Mouse (Mus musculus) activated CD4-positive, CD25-positive, alpha-beta regulatory T cell, adult 4 months (primary cell): ENCODE results near the gene Eid3. TPM values are rescaled to one million over a fixed set of nuclear protein-coding genes. Genes with fewer than 3 reads are reported as not detected.

Source experiments
- ATAC-seq: one replicate; pipeline ENCODE4 v1.8.0; 2017
- polyA plus RNA-seq, 2 experiments: library from polyadenylated mRNA; unstranded; fragments of 100-300 nt; shearing (Covaris generic); gene quantifications; one replicate each; pipeline ENCODE4 v1.2.1; 2017

Eid3 gene
- polyA plus RNA-seq, 2 experiments from 2014 or later = 0.76 to 1.2 TPM

DNA sequence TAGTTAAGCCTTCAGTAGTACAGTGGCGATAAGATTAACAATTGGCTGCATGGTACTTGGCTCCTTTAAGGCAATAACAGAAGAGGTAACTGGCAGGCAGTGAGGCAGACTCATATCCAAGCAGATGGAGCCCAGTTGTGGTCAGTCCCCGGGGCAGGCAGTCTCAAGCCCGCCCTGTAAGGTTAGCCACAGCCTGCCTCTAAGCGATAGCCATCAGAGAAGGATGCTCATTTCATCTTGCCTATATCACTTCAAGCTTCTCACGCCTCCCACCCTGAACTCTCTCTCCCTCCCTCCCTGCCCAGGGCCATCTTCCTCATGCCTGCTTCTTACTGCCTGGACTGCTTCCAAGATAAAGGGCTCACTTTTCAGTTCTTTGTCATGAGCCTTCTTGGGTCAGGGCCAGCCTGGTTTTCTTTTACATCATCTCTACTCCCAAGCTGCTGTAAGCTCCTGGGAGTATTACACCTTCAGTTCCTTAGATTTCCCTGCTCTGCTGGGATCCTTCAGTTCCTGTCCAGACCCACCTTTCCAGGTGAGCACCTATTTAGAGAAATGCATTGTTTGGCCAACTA, 3.2 kb upstream of the Eid3 start:
- no peak for ATAC-seq

DNA sequence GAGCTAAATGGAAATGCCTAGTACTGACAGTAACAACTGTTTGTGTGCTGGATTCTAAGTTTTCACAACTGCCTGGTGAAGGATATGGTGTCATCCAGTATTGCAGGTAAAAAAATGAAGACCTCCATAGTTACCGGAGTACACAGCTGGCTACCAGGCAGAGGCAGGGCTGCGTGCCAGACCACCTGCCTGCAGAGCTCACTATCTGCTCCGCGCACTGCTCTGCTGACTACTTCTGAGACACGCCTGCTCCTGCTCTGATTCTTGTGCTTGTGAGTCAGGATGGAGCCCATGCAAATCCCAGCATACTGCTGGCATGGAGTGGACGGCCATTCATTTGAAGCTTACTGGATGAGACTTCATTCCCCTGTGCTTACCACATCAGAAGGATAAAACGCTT, 2.6 kb upstream of the Eid3 start:
- no peak for ATAC-seq

DNA sequence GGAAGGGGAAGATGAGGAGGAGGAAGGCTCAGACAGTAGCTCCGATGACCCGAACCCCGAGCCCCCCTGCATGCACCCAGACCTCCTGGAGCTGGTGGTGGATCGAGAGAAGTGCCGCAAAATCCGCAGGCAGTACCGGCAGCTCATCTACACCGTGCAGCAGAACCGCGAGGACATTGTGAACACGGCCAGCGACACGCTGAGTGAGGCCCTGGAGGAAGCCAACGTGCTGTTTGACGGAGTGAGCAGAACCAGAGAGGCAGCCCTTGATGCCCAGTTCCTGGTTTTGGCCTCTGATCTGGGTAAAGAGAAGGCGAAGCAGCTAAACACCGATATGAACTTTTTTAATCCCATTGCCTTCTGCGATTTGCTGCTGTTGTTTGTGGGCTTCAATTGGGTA, 406 bp downstream of the Eid3 start:
- no peak for ATAC-seq

DNA sequence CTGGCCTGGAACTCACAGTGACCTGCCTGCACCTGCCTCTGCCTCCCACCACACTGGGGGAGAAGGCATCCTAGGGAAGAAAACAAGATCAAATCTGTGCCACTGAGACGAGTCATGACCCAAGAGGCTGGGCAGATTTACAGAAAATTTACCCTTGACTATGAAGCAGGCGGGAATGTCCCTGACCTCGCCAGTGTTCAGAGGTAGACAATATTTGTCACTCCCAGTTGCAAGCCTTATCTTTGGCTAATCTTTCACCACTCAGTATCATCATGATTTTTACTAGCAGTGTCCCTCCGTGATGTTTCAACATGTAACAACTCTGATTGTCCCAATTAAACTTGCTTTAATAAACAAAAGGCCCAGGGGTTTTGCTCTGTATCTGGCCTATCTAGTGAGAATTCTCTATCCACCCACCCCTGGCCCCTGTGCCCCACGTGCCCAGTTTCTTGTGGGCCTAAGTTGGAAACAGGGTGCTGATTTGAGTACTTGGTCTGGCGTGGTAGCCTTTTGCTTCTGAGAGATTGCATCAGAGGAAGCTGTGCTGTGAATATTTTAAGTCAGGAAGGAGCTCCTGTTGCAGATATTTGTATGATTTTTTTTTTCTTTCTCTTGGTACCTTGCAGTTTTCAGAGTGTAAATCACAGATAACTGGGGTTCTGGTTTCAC, 2.1 kb downstream of the Eid3 start:
- ATAC-seq = no peak

DNA sequence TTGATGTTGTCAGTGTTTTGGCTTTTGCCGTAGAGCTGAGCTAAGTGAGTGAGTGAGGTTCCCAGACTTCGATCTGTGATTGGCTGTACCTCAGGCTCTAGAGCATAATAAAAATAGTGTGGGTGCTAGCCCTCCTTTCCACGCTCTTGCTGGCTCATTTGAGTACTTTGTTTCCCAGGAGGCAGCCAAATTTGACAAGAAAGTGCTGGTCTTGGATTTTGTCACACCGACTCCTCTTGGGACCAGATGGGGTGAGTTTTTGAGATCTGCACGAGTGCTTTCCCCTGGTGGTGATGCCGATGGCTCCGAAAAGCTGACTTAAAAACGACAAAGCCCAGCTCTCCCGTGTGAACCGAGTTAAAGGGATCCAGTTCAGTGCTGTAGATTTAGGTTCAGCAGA, 9.0 kb downstream of the Eid3 start:
- ATAC-seq = no peak

DNA sequence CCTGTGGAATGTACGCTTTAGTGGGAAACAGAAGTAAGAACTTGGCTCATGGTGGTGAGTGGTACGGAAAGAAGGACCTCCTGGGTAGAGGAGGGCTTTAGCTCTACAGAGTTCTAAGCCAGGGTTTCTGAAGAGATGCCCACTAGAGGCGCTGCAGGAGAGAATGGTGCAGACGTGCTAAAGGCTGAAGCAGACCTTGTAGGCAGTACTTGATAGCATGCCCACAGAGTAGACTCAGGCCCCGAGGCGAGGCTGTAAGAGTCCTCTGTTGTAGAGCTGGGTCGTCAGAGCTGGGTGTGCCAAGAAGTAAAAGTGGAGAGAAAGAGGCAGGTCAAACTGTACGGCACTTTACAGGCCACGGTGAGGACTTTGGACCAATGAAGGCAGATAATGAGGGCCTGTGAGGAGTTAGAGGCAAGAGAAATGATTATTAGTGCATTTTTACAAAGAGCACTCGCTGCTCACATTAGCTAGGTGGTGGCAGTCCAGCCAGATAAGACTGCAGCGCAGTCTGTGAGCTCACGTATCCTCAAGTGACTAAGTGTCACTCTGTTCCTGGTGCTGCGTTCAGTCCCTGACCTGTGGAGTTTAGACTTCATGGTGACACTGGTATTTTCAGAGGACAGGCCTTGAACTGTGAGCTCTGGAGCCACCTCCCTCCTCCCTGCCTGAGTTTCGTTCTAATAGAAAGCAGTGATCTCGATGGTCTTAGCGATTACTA, 9.8 kb downstream of the Eid3 start:
- ATAC-seq = no peak

DNA sequence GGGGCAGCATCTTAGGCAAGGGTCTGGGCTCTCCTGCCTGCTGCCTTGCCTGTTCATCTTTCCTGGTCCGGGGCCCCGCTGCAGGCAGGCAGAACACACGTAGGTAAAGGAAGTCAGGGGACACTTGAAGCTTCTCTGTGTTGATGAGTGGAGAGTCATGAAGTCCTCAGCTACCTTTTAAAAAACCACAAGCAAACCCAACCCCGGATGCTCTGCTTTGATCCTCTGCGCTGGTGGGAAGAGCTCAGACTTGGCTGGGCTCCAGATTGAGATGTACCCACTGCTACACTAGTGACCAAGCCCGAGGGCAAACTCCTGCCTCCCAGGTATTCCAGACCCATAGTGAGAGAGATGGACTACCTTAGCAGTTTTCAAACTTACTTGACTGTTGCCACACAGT, 20.9 kb downstream of the Eid3 start:
- ATAC-seq = peak; percentile 89

DNA sequence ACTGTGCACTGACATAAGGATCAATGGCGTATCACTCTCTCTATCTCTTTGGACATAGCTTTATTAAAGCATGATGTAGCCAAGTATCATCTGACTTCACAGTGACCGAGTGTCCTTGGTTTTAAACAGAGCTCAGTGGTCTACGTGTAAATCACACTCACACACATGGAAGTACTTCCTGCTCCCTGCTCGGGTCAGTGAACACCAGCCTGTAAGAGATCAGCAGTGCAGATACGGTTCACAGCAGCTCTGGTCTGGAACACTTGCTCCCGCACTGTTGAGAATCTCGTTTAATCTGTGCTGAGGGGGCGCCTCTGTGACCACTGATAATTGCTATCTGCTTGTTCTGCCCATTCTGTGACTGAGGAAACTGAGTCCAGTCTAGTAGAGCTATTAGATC, 22.1 kb downstream of the Eid3 start:
- no peak for ATAC-seq

DNA sequence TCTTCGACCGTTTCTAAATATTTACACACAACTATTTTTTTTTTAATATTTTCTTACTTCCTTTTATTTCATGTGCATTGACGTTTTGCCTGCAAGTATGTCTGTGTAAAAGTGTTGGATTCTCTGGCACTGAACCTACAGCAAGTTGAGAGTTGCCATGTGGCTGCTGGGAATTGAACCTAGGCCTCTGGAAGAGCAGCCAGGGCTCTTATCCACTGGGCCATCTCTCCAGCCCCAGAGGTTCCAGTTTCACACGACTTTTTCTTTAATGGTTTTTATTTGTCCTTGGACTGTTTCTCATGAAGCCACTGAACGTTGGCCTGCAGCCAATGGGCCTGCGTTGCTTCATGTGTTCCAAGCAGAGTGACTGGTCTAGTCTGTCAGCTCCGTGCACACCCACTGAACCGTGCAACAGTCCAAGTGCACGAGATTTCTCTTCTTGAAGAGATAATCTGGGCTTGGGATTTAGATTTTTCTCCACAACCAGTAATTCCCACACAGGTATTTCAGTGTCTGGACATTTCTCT, 23.1 kb downstream of the Eid3 start:
- no peak for ATAC-seq

DNA sequence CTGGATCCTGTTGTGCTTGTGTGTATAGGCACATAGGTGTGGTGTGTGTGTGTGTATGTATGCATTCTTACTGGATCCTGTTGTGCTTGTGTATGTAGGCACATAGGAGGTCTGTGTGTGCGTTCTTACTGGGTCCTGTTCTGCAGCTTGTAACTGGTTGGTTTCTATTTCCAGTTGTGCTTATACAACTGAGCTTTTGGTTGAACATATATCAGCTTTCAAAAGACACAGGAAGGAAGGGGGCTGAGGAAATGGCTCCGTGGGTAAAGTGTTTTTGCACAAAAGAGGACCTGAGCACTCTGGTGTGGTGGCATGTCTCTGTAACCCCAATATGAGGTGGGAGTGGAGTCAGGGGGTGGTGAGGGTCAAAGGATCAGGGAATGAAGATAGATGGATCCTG, 24.5 kb downstream of the Eid3 start:
- ATAC-seq = peak; percentile 58

DNA sequence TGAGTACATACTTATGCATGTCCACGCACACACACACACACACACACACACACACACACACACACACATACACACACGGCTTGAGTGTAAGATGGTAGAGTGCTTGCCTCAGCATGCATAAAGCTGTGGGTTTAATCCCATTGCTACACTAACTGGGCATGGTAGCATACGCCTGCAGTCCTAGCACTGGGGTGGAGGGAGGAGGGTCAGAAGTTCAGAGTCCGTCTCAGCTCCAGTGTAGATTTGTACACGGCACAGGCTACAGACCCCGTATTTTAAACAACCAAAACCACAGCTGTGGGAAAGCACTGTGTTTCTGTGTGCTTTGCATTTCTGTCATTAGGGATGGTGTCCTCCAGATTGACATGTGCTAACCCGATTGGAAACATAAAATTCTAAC, 25.0 kb downstream of the Eid3 start:
- ATAC-seq = no peak

DNA sequence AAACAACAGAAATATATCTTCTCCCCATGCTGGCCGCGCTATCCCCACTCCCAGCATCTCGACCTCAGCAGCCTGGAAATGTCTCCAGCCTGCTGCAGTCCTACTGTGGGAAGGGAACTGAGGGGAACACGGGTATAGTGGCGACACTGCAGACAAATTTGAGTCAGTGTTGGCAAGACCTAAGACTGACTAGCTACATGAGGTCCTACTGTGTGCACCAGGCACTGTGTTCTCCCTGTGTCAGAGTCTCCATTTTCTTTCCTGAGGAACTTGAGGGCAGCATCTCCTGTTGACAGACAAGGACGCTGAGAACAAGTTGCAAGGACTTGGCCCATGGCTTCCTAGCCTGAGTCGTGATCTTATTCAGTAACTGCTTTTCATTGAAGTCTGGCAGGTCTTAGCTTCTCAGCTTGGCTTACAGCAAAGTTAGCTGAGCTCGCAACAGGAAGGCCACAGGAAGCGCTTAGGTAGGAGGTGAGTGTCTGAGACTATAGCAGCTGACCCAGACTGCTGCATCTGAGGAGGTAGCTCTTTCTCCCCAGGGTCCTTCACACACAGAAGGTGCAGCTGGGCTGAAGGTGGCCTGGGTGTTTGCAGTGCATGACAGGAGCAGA, 26.1 kb downstream of the Eid3 start:
- ATAC-seq = peak; percentile 36

DNA sequence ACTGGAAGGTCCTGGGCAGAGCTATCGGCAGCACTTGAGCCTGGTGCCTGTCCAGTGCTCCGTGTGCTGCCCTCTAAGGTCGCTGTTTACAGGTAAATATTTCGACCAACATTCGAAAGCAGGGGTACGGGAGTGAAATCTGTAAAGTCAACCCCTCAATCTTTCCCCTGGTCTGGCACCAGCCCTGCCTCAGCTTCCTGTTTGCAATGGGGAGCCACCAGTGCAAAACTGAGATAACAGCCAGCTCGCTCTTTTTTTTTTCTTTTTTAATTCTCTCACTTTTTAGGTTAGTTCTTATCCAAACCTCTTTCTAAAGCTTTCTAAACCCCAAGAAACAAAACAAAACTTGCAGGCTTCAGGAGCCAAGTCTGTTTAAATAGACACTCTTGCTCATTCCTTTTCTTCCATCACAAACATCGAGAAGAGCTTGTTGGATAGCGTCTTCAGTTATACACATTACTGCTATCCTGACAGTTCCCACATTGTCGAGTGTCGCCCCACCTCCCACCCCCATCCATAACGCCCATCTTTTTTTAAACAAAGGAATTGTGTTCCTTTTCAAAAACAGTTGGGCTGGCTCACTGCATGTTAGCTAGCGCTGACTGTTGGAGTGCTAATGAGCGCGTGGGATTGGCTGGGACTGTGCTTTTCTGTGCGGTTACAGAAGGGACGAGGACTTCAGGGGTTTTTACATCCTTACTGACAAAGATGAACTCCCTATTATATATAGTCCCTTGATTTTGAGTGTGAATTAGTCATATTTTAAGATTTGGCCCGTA, 27.6 kb downstream of the Eid3 start:
- no peak for ATAC-seq

DNA sequence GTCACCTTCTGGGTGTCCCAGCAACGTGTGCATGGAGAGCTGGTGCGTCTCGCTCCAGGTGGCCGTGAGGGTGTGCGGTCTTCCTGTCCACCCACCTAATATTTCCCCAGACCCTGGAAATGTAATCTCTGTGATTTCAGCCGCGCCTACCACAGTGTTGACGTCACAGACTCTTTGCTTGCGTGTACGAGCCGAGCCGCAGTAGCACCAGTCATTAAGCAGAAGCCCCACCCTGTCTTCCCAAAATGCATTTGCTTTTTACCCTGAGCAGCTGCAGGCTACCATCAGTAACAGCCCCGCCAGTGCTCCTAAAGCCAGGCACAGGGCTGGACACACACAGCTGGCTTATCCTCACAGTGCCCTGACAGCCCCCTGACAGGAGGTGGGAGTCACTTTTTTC, 31.5 kb downstream of the Eid3 start:
- no peak for ATAC-seq

DNA sequence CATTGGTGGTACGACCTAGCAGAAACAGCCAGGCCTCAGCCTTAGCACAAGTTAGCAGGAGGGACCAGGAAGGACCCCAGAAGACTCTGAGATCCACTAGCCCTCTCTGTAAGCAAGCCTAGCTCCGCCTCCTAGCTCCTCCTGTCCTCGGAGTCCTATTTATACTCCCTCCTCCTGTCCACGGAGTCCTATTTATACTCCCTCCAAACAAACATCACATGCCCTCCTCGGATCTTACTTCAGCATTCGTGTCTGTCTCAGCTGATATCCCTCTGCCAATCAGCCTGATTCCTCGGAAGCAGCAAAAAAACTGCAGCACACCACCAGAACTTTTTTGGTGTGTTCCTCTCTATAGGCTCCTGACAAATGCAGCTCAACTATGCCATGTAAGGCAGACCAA, 32.5 kb downstream of the Eid3 start:
- ATAC-seq = no peak

DNA sequence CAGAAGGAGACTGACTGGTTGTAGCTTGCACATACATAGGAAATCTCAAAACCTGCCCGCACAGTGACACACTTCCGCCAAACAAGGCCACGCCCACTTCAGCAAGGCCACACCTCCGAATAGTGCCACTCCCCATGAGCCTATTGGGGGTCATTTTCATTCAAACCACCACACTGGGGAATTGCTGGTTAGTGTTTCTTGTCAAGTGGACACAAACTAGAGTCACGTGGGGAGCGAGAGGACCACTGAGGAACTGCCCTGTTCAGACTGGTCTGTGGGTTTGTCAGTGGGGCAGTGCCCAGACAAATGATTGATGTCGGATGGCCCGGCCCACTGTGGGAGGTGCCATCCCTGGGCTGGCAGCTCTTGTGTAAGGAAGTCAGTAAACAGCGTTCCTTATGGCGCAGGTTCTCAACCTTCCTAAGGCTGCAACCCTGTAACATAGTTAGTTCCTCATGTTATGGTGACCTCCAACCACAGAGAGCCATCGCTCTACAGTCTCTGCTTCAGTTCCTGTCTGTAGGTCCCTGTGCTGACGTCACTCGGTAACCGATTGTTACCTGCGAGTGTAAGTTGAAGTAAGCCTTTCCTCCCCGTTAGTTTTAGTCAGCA, 33.5 kb downstream of the Eid3 start:
- peak; percentile 80 for ATAC-seq

DNA sequence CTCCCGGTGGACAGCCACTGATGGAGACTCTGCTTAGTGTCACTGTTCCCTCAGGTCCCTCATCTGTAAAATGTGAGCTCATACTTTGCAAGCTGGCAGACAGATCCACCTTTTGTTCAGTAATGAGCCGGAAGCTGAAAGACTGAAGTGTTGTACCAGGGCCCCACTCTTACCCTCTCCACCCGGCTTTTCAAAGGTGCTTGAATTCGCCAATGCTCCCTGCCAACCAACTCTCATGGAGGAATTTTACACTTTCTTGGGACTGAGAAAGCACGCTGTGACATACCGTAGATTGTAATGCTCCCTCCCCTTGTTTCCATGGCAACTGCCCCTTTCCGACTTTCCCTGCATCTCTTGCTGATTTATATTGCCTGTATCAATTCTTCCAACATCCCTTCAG, 34.1 kb downstream of the Eid3 start:
- ATAC-seq = no peak

DNA sequence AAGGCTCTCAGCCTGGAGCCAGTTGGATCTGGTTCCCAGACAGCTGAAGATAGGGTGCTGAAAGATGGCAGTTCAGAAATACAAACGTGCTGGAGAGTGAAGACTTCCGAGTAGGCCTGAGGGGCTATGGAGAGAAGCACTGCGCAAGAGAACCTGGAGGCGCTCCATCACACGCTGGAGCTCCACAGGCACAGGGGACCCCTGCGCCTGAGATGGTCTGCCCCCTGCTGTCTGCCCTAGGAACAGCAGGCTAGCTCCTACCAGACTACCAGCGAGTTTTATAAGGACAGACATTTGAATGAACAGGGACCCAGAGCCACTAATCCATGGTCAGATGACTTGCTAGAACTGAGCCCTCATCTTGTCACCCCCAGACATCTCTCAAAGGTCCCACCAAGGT, 35.0 kb downstream of the Eid3 start:
- ATAC-seq = peak; percentile 58

DNA sequence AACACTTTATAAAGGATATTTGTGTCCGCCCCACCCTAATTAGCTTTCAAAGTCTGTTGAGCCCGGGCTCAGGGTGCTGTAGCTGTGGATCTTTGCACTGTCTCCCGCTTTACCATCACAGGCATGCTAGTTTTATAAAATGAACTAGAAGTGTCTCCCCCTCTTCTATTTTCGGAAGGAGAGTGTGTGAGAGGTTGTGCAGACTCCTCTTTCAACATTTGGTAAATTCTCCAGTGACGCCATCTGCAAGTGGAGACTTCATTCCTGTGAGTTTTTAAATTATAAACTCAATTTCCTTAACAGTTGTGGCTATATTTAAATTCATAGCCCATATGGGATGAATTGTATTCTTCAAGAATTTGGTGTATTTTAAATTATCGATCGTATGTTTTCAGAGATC, 42.1 kb downstream of the Eid3 start:
- no peak for ATAC-seq

DNA sequence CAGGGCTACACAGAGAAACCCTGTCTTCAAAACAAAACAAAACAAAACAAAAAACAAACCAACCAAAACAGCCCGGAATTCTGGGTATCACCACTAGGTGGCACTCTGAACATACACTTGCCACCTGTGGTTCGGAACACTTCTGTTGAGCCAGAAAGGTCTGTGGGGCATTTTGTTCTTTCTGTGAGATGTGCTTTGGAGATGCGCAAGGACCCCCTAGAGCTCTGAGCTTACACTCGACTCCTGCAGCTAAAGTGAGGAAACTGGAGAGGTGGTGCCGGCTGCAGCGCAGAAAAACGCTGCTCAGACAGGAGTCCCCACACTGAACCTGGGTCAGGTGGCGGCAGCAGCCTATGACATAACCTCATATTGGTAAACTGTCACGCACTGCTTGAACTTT, 43.0 kb downstream of the Eid3 start:
- peak; percentile 69 for ATAC-seq

DNA sequence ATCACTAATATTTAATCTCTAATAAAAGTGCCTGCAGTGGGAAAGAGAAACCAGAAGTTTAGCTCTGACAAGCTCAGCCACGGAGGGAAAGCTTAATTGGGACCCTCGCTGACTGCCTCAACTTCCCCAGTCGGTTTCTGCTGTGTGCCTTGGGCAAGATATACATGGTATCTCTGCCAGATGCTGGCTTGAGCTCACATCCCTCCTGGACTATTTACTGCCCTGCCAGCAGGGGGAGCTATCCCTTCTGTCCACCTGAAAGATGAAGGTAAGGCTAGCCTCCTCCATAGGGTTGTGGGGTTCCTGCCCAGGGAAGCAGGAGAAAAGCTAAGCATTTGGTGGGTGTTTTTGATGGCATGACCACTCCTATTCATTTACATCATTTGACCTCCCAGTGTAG, 43.8 kb downstream of the Eid3 start:
- no peak for ATAC-seq

DNA sequence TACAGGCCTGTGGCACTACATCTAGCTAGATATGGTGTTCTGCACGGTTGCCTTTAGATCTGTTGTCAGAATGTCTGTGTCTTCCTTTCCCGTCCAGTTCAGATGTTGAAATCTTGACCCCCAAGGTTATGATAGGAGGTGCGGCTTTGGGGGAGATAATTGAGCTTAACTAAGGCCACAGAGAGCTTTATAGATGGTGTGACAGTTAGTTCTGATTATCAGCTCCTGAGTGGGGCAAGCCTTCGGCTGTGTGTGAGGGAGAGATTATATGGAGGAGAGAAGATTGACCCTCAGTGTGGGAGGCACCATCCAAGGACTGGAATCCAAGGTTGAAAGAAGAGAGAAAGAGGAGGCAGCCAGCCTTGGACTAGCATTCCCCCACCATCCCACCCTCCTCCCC, 46.8 kb downstream of the Eid3 start:
- no peak for ATAC-seq
